In the genomic region with DNA sequence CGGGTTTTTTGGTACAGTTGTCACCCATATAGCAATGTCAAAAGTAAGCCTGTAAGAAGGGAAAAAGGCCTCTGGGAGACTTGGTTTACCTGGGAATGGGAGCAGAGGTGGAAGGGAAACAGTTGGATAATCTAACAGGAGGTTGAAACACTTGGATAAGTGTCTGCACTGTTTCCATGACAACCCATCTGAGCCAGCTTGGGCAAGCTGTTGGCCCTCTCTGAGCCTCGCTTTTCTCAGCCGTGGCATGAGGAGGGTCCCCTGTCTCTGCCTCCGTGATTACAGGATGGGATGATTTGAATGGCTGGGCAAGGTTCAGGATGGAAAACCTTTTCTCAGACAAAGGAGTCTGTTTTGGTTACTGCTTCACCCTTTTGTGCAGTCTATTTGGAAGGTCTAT, we compare ENCODE assay signal across 15 mouse cellular contexts.
DNase-seq lines count a peak whose midpoint lies in the region; ATAC-seq lines count a peak whose summit lies in the region.
"Had no signal": no experiment of that assay in that cellular context is flagged by ENCODE, and none has a peak within 500 bp of the region (broad histone marks: within the 10 kb centered on the region; RNA-seq: fewer than 3 reads in every experiment).

No protein-coding gene starts in this region.

- peak overlapping the region; percentile 67 for H3K27ac ChIP-seq in forebrain, embryonic 15.5 days (replicated peaks)
- no peak overlapping the region for H3K27ac ChIP-seq in kidney, embryonic 14.5 days (ENCODE audit: low read depth, low read length)
- H3K27ac ChIP-seq: left cerebral cortex, adult 2 months had no signal

- no peak overlapping the region for H3K4me2 ChIP-seq in forebrain, embryonic 15.5 days (replicated peaks)
- no peak overlapping the region for H3K4me2 ChIP-seq in kidney, embryonic 14.5 days (replicated peaks; ENCODE audit: low read depth, low read length)

- DNase-seq in frontal cortex, postnatal 14 days (ENCODE audit: low spot score in 2 of 2): no peak
- DNase-seq in layer of hippocampus, postnatal 10 days (ENCODE audit: low spot score in 2 of 2): peak; percentile 41 to 62
- peak; percentile 16 for DNase-seq in retina, postnatal 1 day
- DNase-seq in spleen, postnatal 36 days (ENCODE audit: low spot score in 2 of 2): no peak
- no peak for DNase-seq in kidney, postnatal 36 days
- DNase-seq: adrenal gland, adult 8-10 months; cerebellum, adult 11 months; heart, postnatal 10 days; kidney, adult 8-10 months; lung, postnatal 14 days; thymus, postnatal 14 days had no signal

- 23% methylated on average over 4 of the region's 4 CpGs for WGBS in forebrain, embryonic 15.5 days
- 65% methylated on average over 4 of the region's 4 CpGs for WGBS in kidney, embryonic 14.5 days

- no peaks in the 10 kb centered on the region for H3K9me3 ChIP-seq in forebrain, embryonic 15.5 days
- H3K9me3 ChIP-seq in kidney, embryonic 14.5 days (ENCODE audit: control insufficient read depth, low read length): no peaks in the 10 kb centered on the region

- peaks cover 18% of the 10 kb centered on the region for H3K4me1 ChIP-seq in forebrain, embryonic 15.5 days
- no peaks in the 10 kb centered on the region for H3K4me1 ChIP-seq in kidney, embryonic 14.5 days (ENCODE audit: control insufficient read depth, insufficient read depth, low read length)

- ATAC-seq in frontal cortex, adult (ENCODE audit: low TSS enrichment): peak; percentile 81
- ATAC-seq in forebrain, embryonic 15.5 days (replicated peaks): peak; percentile 88
- no peak for ATAC-seq in kidney, embryonic 14.5 days (ENCODE audit: low FRiP score, low TSS enrichment)

- no peak overlapping the region for H3K4me3 ChIP-seq in forebrain, embryonic 15.5 days
- no peak overlapping the region for H3K4me3 ChIP-seq in kidney, embryonic 14.5 days (ENCODE audit: low read length)
- H3K4me3 ChIP-seq: left cerebral cortex, adult 2 months had no signal

- no peaks in the 10 kb centered on the region for H3K27me3 ChIP-seq in forebrain, embryonic 15.5 days
- H3K27me3 ChIP-seq in kidney, embryonic 14.5 days (ENCODE audit: control insufficient read depth, insufficient read depth, low read length): no peaks in the 10 kb centered on the region

- no peak overlapping the region for H3K9ac ChIP-seq in forebrain, embryonic 15.5 days (replicated peaks)
- H3K9ac ChIP-seq in kidney, embryonic 14.5 days (ENCODE audit: low read depth, low read length): no peak overlapping the region

- no peaks in the 10 kb centered on the region for H3K36me3 ChIP-seq in forebrain, embryonic 15.5 days
- H3K36me3 ChIP-seq in kidney, embryonic 14.5 days (ENCODE audit: control insufficient read depth, insufficient read depth, low read length): no peaks in the 10 kb centered on the region

Comparison
In these comparisons a context has a peak if more than half of its experiments do, and no peak if none do; other contexts are left out.
1. DNase-seq: peak in layer of hippocampus, postnatal 10 days (2 of 2) and retina, postnatal 1 day (single experiment); none in frontal cortex, postnatal 14 days (0 of 2), spleen, postnatal 36 days (0 of 2) and kidney, postnatal 36 days (0 of 2).